ENCODE assay signal across 22 mouse cellular contexts in the genomic region with DNA sequence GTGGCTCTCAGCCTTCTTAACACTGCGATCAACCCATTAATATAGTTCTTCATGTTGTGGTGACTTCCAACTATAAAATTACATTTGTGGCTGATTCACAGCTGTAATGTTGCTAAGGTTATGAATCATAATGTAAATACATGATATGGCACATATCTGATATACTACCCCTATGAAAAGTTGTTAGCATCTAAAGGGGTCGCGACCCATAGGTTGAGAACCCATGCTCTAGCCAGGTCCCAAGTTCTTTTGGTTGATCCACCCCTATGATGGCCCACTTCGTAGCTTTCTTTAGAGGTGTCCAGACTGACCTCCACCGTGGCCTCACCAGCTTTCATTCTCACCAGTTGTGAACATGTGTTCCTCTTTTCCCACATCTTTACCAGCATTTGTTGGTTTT. TPM values are rescaled to one million over a fixed set of nuclear protein-coding genes. Genes with fewer than 3 reads are reported as not detected.
DNase-seq lines count a peak whose midpoint lies in the region; TF ChIP-seq lines count a peak whose summit lies in the region.
"Had no signal": no experiment of that assay in that cellular context is flagged by ENCODE, and none has a peak within 500 bp of the region (broad histone marks: within the 10 kb centered on the region; RNA-seq: fewer than 3 reads in every experiment).

No protein-coding gene starts in this region.

- TF ChIP-seq EP300 in CH12.LX (IDR thresholded peaks at IDR 0.05; ENCODE audit: low read length), result no peak

- H3K27me3 ChIP-seq in CH12.LX (replicated peaks), result no peaks in the 10 kb centered on the region

- dilution Hi-C loops in CH12.LX (cut with MboI; ENCODE audit: extremely low pct_ligation_motif_present, extremely low pct_unique_long_range_greater_than_20kb, low sequenced_read_pairs), result no loop called here

- TF ChIP-seq POLR2A in CH12.LX (IDR thresholded peaks at IDR 0.05; ENCODE audit: low read depth, low read length), result no peak

- in situ Hi-C loops in CH12.LX (cut with MboI; ENCODE audit: low pct_ligation_motif_present, low pct_unique_long_range_greater_than_20kb, low sequenced_read_pairs), result loop anchor here (25.0 kb wide), 2 partner anchors 195 to 320 kb away; no protein-coding TSS in a partner anchor
- in situ Hi-C loops in ES-E14 (cut with MboI; ENCODE audit: low sequenced_read_pairs in 2 of 2, unreplicated experiment in 2 of 2), result no loop called here

- H3K4me3 ChIP-seq in CH12.LX (replicated peaks in 1 of 3; ENCODE audit: low read depth in 2 of 3, low read length in 2 of 3, poor library complexity in 1 of 3) (no peak overlapping the region), ES-E14 (ENCODE audit: insufficient read depth in 1 of 2, low read depth in 1 of 2, low read length in 2 of 2, poor library complexity in 1 of 2, severe bottlenecking in 1 of 2) (no peak overlapping the region)

- H3K36me3 ChIP-seq in CH12.LX (replicated peaks in 1 of 2; ENCODE audit: control insufficient read depth in 1 of 2, insufficient read depth in 1 of 2, low read length in 1 of 2), result no peaks in the 10 kb centered on the region
- H3K36me3 ChIP-seq in ES-E14 (ENCODE audit: control insufficient read depth, insufficient read depth, low read length, poor library complexity, severe bottlenecking), result no peaks in the 10 kb centered on the region
- H3K36me3 ChIP-seq: G1E had no signal

- DNase-seq in CH12.LX (ENCODE audit: extremely low read depth) (no peak), ES-E14 (ENCODE audit: low read depth, low spot score) (no peak)
- no peak for DNase-seq in embryo, embryonic 9.5 days (ENCODE audit: extremely low spot score)
- DNase-seq in gastrocnemius, postnatal 10 days, result no peak
- DNase-seq: adrenal gland, adult 2 months; adrenal gland, adult 8-10 months; adrenal gland, postnatal 10 days; adrenal gland, postnatal 14 days; adrenal gland, postnatal 25 days; adrenal gland, postnatal 36 days; B cell, adult 2 months; cerebellum, adult 11 months; cerebellum, adult 11-12 months; cerebellum, adult 18-20 months; cerebellum, adult 2 months; cerebellum, adult 8-10 months had no signal

- no peaks in the 10 kb centered on the region for H3K79me2 ChIP-seq in CH12.LX (replicated peaks; ENCODE audit: control insufficient read depth, extremely low read depth, insufficient read depth, poor library complexity, severe bottlenecking)

- H3K9ac ChIP-seq in CH12.LX (ENCODE audit: insufficient read depth, low read depth) (no peak overlapping the region), ES-E14 (ENCODE audit: insufficient read depth, low read depth, low read length, poor library complexity, severe bottlenecking) (no peak overlapping the region)

- H3K9me3 ChIP-seq in CH12.LX (replicated peaks; ENCODE audit: low read length), result no peaks in the 10 kb centered on the region
- H3K9me3 ChIP-seq in ES-E14 (ENCODE audit: control insufficient read depth, insufficient read depth, low read depth, low read length), result no peaks in the 10 kb centered on the region

- no peak overlapping the region for H3K27ac ChIP-seq in CH12.LX (ENCODE audit: insufficient read depth, low read depth)
- no peak overlapping the region for H3K27ac ChIP-seq in ES-E14 (ENCODE audit: insufficient read depth, low read depth, low read length, poor library complexity, severe bottlenecking)

- TF ChIP-seq CTCF in CH12.LX (conservative IDR thresholded peaks at IDR 0.05 in 1 of 2, IDR thresholded peaks at IDR 0.05 in 1 of 2; ENCODE audit: low read depth in 2 of 2, low read length in 2 of 2), result no peak

- no peak for TF ChIP-seq RAD21 in CH12.LX (IDR thresholded peaks at IDR 0.05; ENCODE audit: low read depth, low read length)

- H3K4me2 ChIP-seq in CH12.LX (ENCODE audit: insufficient read depth, low read depth, poor library complexity, severe bottlenecking), result no peak overlapping the region

- H3K4me1 ChIP-seq in CH12.LX (ENCODE audit: control insufficient read depth in 1 of 2, insufficient read depth in 2 of 2), result no peaks in the 10 kb centered on the region
- H3K4me1 ChIP-seq in ES-E14 (ENCODE audit: control insufficient read depth in 2 of 2, insufficient read depth in 2 of 2, low read length in 2 of 2, poor library complexity in 1 of 2), result no peaks in the 10 kb centered on the region; a peak in 1 of 4 replicates

TF ChIP-seq in CH12.LX, 34 proteins besides CTCF, POLR2A, EP300 and RAD21:
- TF ChIP-seq CHD2 (IDR thresholded peaks at IDR 0.05; ENCODE audit: low read length), result peak; percentile 79; the same call in 1 of the 2 replicates
- no peak for TF ChIP-seq ZNF384 (IDR thresholded peaks at IDR 0.05; ENCODE audit: low read depth, low read length)

TF ChIP-seq in ES-E14, 5 proteins besides CTCF, POLR2A, EP300 and RAD21:
- TF ChIP-seq ZC3H11A (IDR thresholded peaks at IDR 0.05; ENCODE audit: borderline replicate concordance, low read depth, low read length) (no peak), ZNF384 (IDR thresholded peaks at IDR 0.05; ENCODE audit: low read depth, low read length) (no peak), MAFK (IDR thresholded peaks at IDR 0.05; ENCODE audit: insufficient read depth, low read depth, low read length) (no peak), CHD2 (IDR thresholded peaks at IDR 0.05; ENCODE audit: low read depth, low read length) (peak; percentile 88), HCFC1 (IDR thresholded peaks at IDR 0.05; ENCODE audit: borderline replicate concordance, insufficient read depth, low read length) (no peak)

RNA-seq across cellular contexts. Expression of a gene that starts 18.0 kb away (rescaled TPM):
- 0.04 TPM in 1 of 2 replicates, not detected in the other for total RNA-seq in CH12.LX (2012; rRNA removed)
- not detected in 2 replicates for total RNA-seq in CH12.LX (2014; rRNA removed)
- not detected in 2 replicates for polyA plus RNA-seq in CH12.LX (2012; ENCODE audit: insufficient read length, low read depth)
- 0.09 and 0.11 TPM in 2 replicates for total RNA-seq in ES-E14 (2012; rRNA removed)
- not detected for total RNA-seq in gastrocnemius, postnatal 10 days (2021)
- total RNA-seq: MEL had no signal
- polyA plus RNA-seq: activated CD4-positive, CD25-positive, alpha-beta regulatory T cell, adult 4 months; C2C12; CD4-positive, CD25-positive, alpha-beta regulatory T cell, adult 4 months; G1E; Patski had no signal
